Mouse (Mus musculus) embryonic fibroblast, embryonic 13.5 days (primary cell): Measurements from ENCODE around the gene Galnt10.

Experiments used
- CTCF ChIP-seq: IDR thresholded peaks from 2 replicates; pipeline ENCODE4 v1.5.1; 2011; ENCODE audit warnings: mild to moderate bottlenecking, control low read depth, low read length, moderate library complexity, borderline replicate concordance; ENCODE audit not compliant: insufficient read depth
- POLR2A ChIP-seq: IDR thresholded peaks from 2 replicates; pipeline ENCODE4 v1.6.1; 2011; ENCODE audit warnings: low read depth, mild to moderate bottlenecking, control low read depth, low read length, moderate library complexity

DNA sequence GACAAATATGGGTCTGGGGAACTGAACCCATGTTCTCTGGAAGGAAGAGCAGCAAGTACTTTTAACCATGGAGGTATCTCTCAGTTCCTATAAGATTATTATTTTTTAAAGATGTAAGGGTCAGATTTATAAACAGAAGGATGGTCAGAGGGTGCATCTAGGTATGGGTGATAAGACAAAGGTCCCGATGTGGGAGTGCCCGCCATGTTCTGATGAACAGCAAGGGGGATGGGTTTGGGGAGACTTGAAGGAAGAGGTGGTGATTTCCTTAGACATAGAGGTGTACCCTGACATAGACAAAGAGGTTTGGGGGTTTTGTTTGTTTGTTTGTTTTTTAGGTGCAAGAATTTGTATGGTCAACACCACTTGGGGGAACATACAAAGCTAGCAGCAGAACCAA lies 1.6 kb upstream of the Galnt10 start:
- TF ChIP-seq CTCF (no peak), POLR2A (no peak)
